Mouse (Mus musculus) C2C12 (cell line): ENCODE data around the gene Nhlrc3.

ENCODE experiments used
- CEBPB ChIP-seq: IDR thresholded peaks from one replicate; pipeline ENCODE4 v1.6.1; 2011; ENCODE audit warnings: low read depth, mild to moderate bottlenecking, control low read depth, moderate library complexity
- CTCF ChIP-seq: IDR thresholded peaks from one replicate; pipeline ENCODE4 v1.5.1; 2011; ENCODE audit not compliant: control insufficient read depth, insufficient read depth, insufficient read length

- TF ChIP-seq CTCF (no peak), CEBPB (no peak)
These were observed 56.0 kb downstream of the Nhlrc3 start for GRCm38 (mm10) chr3:53407145-53407544.
